Mouse (Mus musculus) ES-E14 (cell line): ENCODE data around the gene Eci1.

Experiments used
- CHD2 ChIP-seq: IDR thresholded peaks from 2 replicates; pipeline ENCODE4 v1.6.1; 2014; ENCODE audit warnings: mild to moderate bottlenecking, low read depth, low read length, inconsistent platforms
- HCFC1 ChIP-seq: IDR thresholded peaks from 2 replicates; pipeline ENCODE4 v1.6.1; 2012; ENCODE audit warnings: low read length, inconsistent platforms, borderline replicate concordance; ENCODE audit not compliant: insufficient read depth
- ZC3H11A ChIP-seq: IDR thresholded peaks from 2 replicates; pipeline ENCODE4 v1.6.1; 2012; ENCODE audit warnings: low read depth, mild to moderate bottlenecking, inconsistent platforms, low read length, borderline replicate concordance

DNA sequence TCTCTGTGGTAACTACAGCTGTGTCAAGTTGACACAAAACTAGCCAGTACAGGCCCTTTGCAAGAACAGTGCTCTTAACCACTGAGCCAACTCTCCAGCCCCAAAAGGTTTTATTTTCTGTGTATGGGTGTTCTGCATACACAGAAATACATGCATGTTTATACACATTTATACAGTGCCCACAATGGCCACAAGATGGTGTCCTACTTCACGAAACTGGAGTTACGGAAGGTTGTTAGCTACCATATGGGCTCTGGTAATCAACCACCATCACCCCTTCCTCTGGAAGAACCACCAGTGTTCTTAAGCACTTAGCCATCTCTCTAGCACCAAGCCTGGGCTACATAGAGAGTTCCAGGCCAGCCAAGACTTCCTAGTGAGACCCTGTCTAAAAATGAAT is 35.1 kb downstream of the Eci1 start:
- TF ChIP-seq ZC3H11A, result 0 out of 2 replicates have a peak, but pooled peaks have one; percentile 29
- no peak for TF ChIP-seq CHD2
- no peak for TF ChIP-seq HCFC1
